Mouse (Mus musculus): Measurements from ENCODE around the gene Dalrd3. TPM values are rescaled to one million over a fixed set of nuclear protein-coding genes. Genes with fewer than 3 reads are reported as not detected.

Gene Dalrd3
- polyA plus RNA-seq, 1 experiment, result 184 TPM

DNA sequence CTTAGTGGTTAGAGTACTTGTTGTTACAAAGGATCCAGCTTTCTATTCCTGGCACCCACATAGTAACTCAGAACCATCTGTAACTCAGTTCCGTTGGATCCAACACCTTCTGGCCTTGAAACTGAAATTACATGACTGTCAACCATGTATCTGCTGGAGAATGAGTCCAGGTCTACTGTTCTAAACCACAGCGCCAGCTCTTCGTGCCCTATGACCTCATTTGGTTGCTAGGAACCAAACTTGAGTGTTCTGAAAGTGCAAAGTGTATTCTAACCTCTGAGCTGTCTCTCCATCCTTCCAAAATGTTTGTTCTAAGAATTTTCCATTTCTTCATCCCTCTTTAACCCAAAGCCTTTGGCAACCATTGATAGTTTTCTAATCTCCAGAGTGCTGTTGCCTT, 23.7 kb upstream of the Dalrd3 start:
- Histone ChIP-seq H3K27ac (ENCODE audit: control insufficient read depth, insufficient read depth, low read depth, low read length) (peak overlapping the region; percentile 57), H3K36me3 (ENCODE audit: control insufficient read depth, insufficient read depth, low read length) (peaks cover 7% of the 10 kb centered on the region), H3K27me3 (ENCODE audit: control insufficient read depth, insufficient read depth, low read length) (no peaks in the 10 kb centered on the region), H3K4me3 (ENCODE audit: control insufficient read depth, low read depth, low read length) (peak overlapping the region; percentile 71; the same call in 1 of the 2 replicates), H3K4me1 (ENCODE audit: control insufficient read depth, insufficient read depth, low read length) (no peaks in the 10 kb centered on the region)
- TF ChIP-seq CTCF (IDR thresholded peaks at IDR 0.05; ENCODE audit: control insufficient read depth, insufficient read depth, insufficient replicate concordance, low read depth, low read length), result no peak
- TF ChIP-seq POLR2A (IDR thresholded peaks at IDR 0.05; ENCODE audit: control insufficient read depth, low read depth, low read length), result no peak

DNA sequence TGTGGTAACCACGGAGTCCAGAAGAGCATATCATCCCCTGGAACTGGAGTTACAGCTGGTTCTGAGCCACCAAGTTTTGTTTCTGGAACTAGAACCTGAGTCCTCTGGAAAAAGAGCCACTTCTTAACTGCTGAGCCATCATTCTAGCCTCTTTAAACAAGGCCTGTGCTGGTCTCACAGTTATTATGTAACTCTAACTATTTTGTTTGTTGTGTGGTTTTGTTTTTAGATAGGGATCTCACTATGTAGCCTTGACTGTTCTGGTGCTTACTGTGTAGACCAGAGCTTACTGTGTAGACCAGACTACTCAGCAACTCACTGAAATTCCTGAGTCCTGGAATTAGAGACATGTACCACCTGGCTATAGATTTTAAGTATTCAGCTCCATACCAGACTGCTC, 22.8 kb upstream of the Dalrd3 start:
- Histone ChIP-seq H3K4me3 (ENCODE audit: control insufficient read depth, low read depth, low read length) (no peak overlapping the region; the same call in 1 of the 2 replicates), H3K27ac (ENCODE audit: control insufficient read depth, insufficient read depth, low read depth, low read length) (no peak overlapping the region; the same call in 1 of the 2 replicates), H3K36me3 (ENCODE audit: control insufficient read depth, insufficient read depth, low read length) (peaks cover 4% of the 10 kb centered on the region), H3K27me3 (ENCODE audit: control insufficient read depth, insufficient read depth, low read length) (no peaks in the 10 kb centered on the region), H3K4me1 (ENCODE audit: control insufficient read depth, insufficient read depth, low read length) (no peaks in the 10 kb centered on the region)
- TF ChIP-seq CTCF (IDR thresholded peaks at IDR 0.05; ENCODE audit: control insufficient read depth, insufficient read depth, insufficient replicate concordance, low read depth, low read length), result no peak
- TF ChIP-seq POLR2A (IDR thresholded peaks at IDR 0.05; ENCODE audit: control insufficient read depth, low read depth, low read length), result no peak

DNA sequence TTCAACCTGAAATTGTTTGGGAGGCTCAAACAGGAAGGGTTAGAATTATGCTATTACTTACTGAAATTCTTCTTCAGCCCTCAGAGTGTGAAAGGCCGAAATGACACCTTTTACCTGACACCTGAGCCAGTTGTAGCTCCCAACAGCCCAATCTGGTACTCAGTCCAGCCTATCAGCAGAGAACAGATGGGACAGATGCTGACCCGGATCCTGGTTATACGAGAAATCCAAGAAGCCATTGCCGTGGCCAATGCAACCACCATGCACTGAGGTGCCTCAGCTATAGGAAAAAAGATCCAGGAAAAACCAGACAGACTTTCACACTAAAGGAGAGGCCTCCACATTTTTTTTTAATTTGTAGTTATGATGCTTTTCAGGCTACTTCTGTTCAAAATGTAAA, 10.5 kb upstream of the Dalrd3 start:
- H3K27ac ChIP-seq (ENCODE audit: control insufficient read depth, insufficient read depth, low read depth, low read length), result no peak overlapping the region; the same call in 1 of the 2 replicates
- no peak for TF ChIP-seq CTCF (IDR thresholded peaks at IDR 0.05; ENCODE audit: control insufficient read depth, insufficient read depth, insufficient replicate concordance, low read depth, low read length)
- no peaks in the 10 kb centered on the region for H3K27me3 ChIP-seq (ENCODE audit: control insufficient read depth, insufficient read depth, low read length)
- no peaks in the 10 kb centered on the region for H3K4me1 ChIP-seq (ENCODE audit: control insufficient read depth, insufficient read depth, low read length)
- peaks cover 8% of the 10 kb centered on the region for H3K36me3 ChIP-seq (ENCODE audit: control insufficient read depth, insufficient read depth, low read length)
- no peak overlapping the region for H3K4me3 ChIP-seq (ENCODE audit: control insufficient read depth, low read depth, low read length)

DNA sequence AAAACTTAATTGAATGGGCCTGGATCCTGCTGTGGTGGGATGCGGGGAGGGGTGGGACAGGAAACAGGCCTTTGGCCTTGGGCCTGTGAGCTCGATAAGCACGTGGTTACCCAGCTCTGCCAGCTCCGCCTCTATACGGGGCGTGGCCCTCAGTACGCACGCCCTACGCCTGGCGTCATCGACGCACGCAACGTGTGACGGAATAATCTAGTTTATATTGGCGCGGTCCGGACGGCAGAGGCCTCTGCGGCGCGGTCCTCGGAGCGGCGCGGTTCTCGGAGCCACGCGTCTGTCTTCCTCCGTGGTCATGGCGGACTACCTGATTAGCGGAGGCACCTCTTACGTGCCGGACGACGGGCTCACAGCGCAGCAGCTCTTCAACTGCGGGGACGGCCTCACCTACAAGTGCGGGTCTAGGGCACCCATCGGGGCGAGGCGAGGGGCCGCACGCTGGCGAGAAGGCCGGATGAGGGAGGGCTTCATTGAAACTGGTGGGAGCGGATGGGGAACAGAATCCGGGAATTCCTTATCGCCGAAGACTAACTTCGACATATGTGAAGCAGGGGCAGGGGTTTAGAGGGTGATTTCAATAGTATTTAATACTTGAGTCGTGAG, 9.4 kb upstream of the Dalrd3 start, which contains the start of gene Impdh2:
Gene Impdh2, plus strand, starts transcription at position 60 of the 615 bp plus-strand sequence.
- peak within 1 kb of the TSS; percentile 96 for H3K27ac ChIP-seq (ENCODE audit: control insufficient read depth, insufficient read depth, low read depth, low read length)
- no peaks in the 10 kb centered on the region for H3K4me1 ChIP-seq (ENCODE audit: control insufficient read depth, insufficient read depth, low read length)
- TF ChIP-seq POLR2A (IDR thresholded peaks at IDR 0.05; ENCODE audit: control insufficient read depth, low read depth, low read length), result peak; percentile 92
- peak; percentile 31; the same call in 1 of the 2 replicates for TF ChIP-seq CTCF (IDR thresholded peaks at IDR 0.05; ENCODE audit: control insufficient read depth, insufficient read depth, insufficient replicate concordance, low read depth, low read length)
- H3K4me3 ChIP-seq (ENCODE audit: control insufficient read depth, low read depth, low read length), result peak within 1 kb of the TSS; percentile 96
- H3K36me3 ChIP-seq (ENCODE audit: control insufficient read depth, insufficient read depth, low read length), result peaks cover 8% of the 10 kb centered on the region
- no peaks in the 10 kb centered on the region for H3K27me3 ChIP-seq (ENCODE audit: control insufficient read depth, insufficient read depth, low read length)

DNA sequence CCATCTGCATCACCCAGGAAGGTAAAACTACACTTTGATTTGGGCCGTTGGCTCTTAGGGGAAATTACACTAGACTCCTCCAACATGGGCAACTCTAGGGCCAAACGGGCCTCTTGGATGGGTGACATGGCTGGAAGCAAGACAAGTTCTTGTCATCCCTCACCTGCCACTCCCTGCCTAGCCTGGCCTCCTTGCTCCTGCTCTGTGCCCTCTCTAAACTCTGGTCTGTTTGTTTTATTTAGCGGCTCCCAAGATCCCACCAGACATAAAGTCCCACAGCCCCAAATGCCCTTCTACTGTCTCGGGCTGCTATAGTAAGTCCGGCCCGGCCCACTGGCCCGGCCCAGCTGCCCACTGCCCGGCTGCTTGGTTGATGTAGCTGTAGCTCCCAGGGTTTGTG, 6.0 kb upstream of the Dalrd3 start:
- TF ChIP-seq POLR2A (IDR thresholded peaks at IDR 0.05; ENCODE audit: control insufficient read depth, low read depth, low read length), result 0 out of 2 replicates have a peak, but pooled peaks have one; percentile 17
- no peak for TF ChIP-seq CTCF (IDR thresholded peaks at IDR 0.05; ENCODE audit: control insufficient read depth, insufficient read depth, insufficient replicate concordance, low read depth, low read length)
- Histone ChIP-seq H3K4me3 (ENCODE audit: control insufficient read depth, low read depth, low read length) (peak overlapping the region; percentile 98), H3K4me1 (ENCODE audit: control insufficient read depth, insufficient read depth, low read length) (peaks cover 8% of the 10 kb centered on the region), H3K27ac (ENCODE audit: control insufficient read depth, insufficient read depth, low read depth, low read length) (no peak overlapping the region), H3K27me3 (ENCODE audit: control insufficient read depth, insufficient read depth, low read length) (no peaks in the 10 kb centered on the region), H3K36me3 (ENCODE audit: control insufficient read depth, insufficient read depth, low read length) (peaks cover 4% of the 10 kb centered on the region)

DNA sequence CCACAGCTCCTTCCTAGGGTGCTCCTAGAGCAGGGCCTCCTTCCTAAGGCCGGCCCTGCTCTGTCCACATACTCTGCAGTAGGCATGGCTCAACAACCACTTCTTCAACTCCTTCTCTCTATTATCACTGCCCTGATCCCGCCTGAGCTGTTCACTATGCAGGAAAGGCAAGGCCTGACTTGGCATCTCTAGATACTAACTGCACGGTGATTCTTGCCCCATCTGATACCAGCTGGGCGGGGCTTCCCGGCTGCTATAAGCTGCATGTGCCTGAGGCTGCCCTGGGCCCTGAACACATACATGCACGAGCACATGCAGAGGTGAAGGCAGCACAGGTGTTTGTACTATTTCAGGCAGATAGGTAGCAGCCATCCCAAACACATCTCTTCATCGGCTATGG, 5.6 kb upstream of the Dalrd3 start:
- no peak for TF ChIP-seq CTCF (IDR thresholded peaks at IDR 0.05; ENCODE audit: control insufficient read depth, insufficient read depth, insufficient replicate concordance, low read depth, low read length)
- TF ChIP-seq POLR2A (IDR thresholded peaks at IDR 0.05; ENCODE audit: control insufficient read depth, low read depth, low read length), result peak; percentile 5; the same call in 1 of the 2 replicates
- Histone ChIP-seq H3K27ac (ENCODE audit: control insufficient read depth, insufficient read depth, low read depth, low read length) (no peak overlapping the region), H3K27me3 (ENCODE audit: control insufficient read depth, insufficient read depth, low read length) (no peaks in the 10 kb centered on the region), H3K36me3 (ENCODE audit: control insufficient read depth, insufficient read depth, low read length) (peaks cover 3% of the 10 kb centered on the region), H3K4me1 (ENCODE audit: control insufficient read depth, insufficient read depth, low read length) (peaks cover 9% of the 10 kb centered on the region), H3K4me3 (ENCODE audit: control insufficient read depth, low read depth, low read length) (peak overlapping the region; percentile 98)

DNA sequence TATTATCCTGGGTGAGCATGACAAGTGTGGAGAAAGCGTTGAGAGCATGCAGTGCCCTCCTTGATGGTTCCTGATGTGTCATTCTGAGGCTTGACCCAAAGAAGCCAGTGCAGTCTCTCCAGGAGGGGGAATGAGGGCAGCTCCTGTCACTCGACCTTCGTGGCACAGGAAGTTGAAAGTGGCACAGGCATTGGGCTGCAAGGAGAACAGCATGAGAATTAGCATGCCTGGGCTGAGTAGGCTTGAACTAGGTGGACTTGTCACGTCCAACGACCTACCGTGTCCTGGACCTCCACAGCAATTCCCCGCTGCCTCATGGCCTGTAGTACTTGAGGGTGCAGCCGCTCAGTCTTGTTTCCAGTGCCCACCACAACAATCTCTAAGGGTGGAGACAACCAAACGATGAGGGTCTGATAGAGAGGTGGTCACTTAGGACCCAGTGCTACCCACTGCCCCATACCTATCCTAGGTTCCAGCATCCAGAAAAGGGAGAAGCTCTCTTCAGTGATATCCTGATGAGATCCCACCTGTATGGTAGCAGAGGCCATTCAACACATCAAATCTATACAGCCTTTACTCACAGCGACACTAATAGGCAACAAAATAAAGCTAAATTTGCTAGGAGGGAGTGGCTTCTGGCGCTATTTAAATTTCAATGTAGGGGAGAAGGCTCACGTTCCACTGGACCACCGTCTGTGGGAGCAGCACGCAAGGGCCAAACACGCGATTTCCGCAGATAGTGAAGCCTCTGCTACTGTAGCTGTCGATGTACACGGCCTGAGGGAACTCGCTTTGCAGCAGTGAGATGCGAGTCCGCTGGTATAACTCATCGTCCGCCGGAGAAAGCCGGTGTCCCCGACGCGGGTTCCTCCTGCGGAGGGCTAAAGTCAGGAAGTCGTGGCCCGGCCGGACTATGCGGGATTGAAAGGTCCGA, 3.5 kb upstream of the Dalrd3 start:
- peak overlapping the region; percentile 98 for H3K4me3 ChIP-seq (ENCODE audit: control insufficient read depth, low read depth, low read length)
- H3K4me1 ChIP-seq (ENCODE audit: control insufficient read depth, insufficient read depth, low read length), result peaks cover 20% of the 10 kb centered on the region
- H3K36me3 ChIP-seq (ENCODE audit: control insufficient read depth, insufficient read depth, low read length), result peaks cover 2% of the 10 kb centered on the region
- no peaks in the 10 kb centered on the region for H3K27me3 ChIP-seq (ENCODE audit: control insufficient read depth, insufficient read depth, low read length)
- TF ChIP-seq CTCF (IDR thresholded peaks at IDR 0.05; ENCODE audit: control insufficient read depth, insufficient read depth, insufficient replicate concordance, low read depth, low read length) (no peak), POLR2A (IDR thresholded peaks at IDR 0.05; ENCODE audit: control insufficient read depth, low read depth, low read length) (peak; percentile 43; the same call in 1 of the 2 replicates)
- H3K27ac ChIP-seq (ENCODE audit: control insufficient read depth, insufficient read depth, low read depth, low read length), result peak overlapping the region; percentile 95
